Mouse (Mus musculus) midbrain, embryonic 16.5 days (tissue): ENCODE measurements around the gene Uty. TPM values are rescaled to one million over a fixed set of nuclear protein-coding genes. Genes with fewer than 3 reads are reported as not detected.

Experiments used
- ATAC-seq: fragments of 200-750 bp; cut with Nextera tagmentation; 2 replicates; pipeline ENCODE4 v1.8.0; 2017; ENCODE audit warnings: moderate TSS enrichment
- H3K27ac ChIP-seq: fragments of 300-500 bp; sonication (generic); 2 replicates; pipeline ENCODE4 v1.5.1; 2014; ENCODE audit warnings: mild to moderate bottlenecking, low read length, mixed read lengths
- H3K27me3 ChIP-seq: fragments of 300-500 bp; sonication (generic); 2 replicates; pipeline ENCODE4 v1.6.1; 2014; ENCODE audit warnings: low read depth, low read length, mixed read lengths; ENCODE audit not compliant: control insufficient read depth, insufficient read depth
- H3K36me3 ChIP-seq: fragments of 300-500 bp; sonication (generic); 2 replicates; pipeline ENCODE4 v1.6.1; 2014; ENCODE audit warnings: mild to moderate bottlenecking, low read length, moderate library complexity, mixed read lengths; ENCODE audit not compliant: control insufficient read depth, insufficient read depth
- H3K4me1 ChIP-seq: fragments of 300-500 bp; sonication (generic); 2 replicates; pipeline ENCODE4 v1.6.1; 2014; ENCODE audit warnings: mild to moderate bottlenecking, low read length, mixed read lengths; ENCODE audit not compliant: control insufficient read depth, insufficient read depth
- H3K4me2 ChIP-seq: fragments of 300-500 bp; sonication (generic); 2 replicates; pipeline ENCODE4 v1.6.1; 2014; ENCODE audit warnings: mild to moderate bottlenecking, low read length, mixed read lengths
- H3K4me3 ChIP-seq: fragments of 300-500 bp; sonication (generic); 2 replicates; pipeline ENCODE4 v1.5.1; 2014; ENCODE audit warnings: low read depth, mild to moderate bottlenecking, low read length, moderate library complexity, mixed read lengths
- H3K9ac ChIP-seq: fragments of 300-500 bp; sonication (generic); 2 replicates; pipeline ENCODE4 v1.6.1; 2014; ENCODE audit warnings: low read depth, low read length, mixed read lengths
- H3K9me3 ChIP-seq: fragments of 300-500 bp; sonication (generic); replicated peaks from 2 replicates; pipeline ENCODE4 v1.6.1; 2014; ENCODE audit warnings: mild to moderate bottlenecking, low read length, mixed read lengths; ENCODE audit not compliant: control insufficient read depth, poor library complexity, severe bottlenecking
- WGBS: fragments of 180-500 bp; shearing (Covaris S2); extraction: QIAGEN DNeasy Blood & Tissue Kit; methylation state at CpG from one replicate; pipeline ENCODE4 v1.1.7; 2014; 5-methylcytosine and 5-hydroxymethylcytosine counted together
- polyA plus RNA-seq: library from polyadenylated mRNA; unstranded; fragments of >200 nt; fragmentation: Nextera tagmentation; extraction: Ambion mirVana; gene quantifications from 2 replicates; pipeline ENCODE4 v1.2.1, GENCODE M21; 2015

The Uty gene
- polyA plus RNA-seq, 1 experiment from 2014 or later = 5.9 TPM

DNA sequence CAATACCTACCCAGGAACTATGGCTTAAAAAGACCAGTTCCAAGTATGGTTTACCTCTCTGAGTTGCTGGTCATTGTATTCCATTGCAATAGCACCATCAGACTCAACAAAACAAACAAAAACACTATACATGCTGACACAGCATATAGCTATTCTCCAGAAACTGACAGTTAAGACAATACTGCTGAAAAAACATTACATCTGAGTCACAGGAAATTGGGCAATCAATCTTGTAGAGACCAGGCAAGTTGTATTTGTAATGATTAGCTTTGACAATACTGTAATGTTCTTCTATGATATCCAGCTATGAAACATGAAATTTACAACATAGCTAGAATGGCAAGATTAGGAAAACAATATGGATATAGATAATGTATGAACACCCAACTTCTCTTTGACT lies 82.5 kb downstream of the Uty start:
- Histone ChIP-seq H3K4me1 (no peaks in the 10 kb centered on the region), H3K9ac (no peak overlapping the region), H3K9me3 (no peaks in the 10 kb centered on the region), H3K4me3 (no peak overlapping the region), H3K36me3 (no peaks in the 10 kb centered on the region), H3K27ac (no peak overlapping the region), H3K4me2 (no peak overlapping the region), H3K27me3 (no peaks in the 10 kb centered on the region)
- no peak for ATAC-seq

DNA sequence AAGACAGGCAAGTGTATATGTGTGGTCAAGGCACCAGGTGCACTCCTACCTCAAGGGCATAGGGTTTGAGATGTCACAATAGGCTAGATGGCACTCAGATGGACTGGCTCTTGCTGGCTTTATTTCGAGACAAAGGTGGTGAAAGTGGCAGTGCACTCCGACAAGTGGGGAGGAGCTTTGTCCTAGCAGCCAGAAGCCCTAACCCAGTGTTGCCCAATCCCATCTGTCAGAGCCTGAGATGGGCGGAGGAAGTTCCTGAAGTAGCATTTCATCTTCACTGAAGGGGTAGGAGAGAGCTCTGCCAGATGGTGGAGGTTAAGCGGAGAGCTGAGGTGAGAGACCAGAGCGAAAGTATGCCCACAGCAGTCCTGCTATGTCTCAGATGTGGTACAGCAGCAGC lies 129.4 kb downstream of the Uty start:
- Histone ChIP-seq H3K4me2 (no peak overlapping the region), H3K27me3 (no peaks in the 10 kb centered on the region), H3K27ac (no peak overlapping the region), H3K4me1 (no peaks in the 10 kb centered on the region), H3K9me3 (no peaks in the 10 kb centered on the region), H3K9ac (no peak overlapping the region), H3K4me3 (no peak overlapping the region), H3K36me3 (no peaks in the 10 kb centered on the region)
- 79% methylated on average over 5 of the region's 5 CpGs for WGBS
- ATAC-seq = no peak

DNA sequence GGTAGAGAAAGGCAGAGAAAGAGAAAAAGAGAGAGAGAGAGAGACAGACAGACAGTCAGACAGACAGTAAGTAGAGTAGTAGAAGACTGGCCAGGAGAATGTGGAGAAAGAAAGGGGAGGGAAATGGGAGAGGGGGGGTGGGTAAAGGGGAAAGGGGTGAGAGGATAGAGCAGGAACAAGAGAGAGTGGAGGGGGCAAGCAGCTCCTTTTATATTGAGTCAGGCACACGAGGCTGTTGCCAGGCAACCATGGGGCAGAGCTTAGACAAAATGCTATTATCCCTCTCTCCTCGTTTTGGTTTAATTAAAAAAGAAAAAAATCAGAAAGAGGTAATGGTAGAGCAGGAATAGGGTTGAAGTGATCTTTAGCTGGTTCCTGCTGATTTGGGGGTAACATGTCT lies 131.5 kb downstream of the Uty start:
- H3K27ac ChIP-seq = no peak overlapping the region
- H3K4me3 ChIP-seq = no peak overlapping the region
- H3K4me1 ChIP-seq = no peaks in the 10 kb centered on the region
- ATAC-seq = no peak
- 6% methylated on average over 2 of the region's 2 CpGs for WGBS
- H3K9me3 ChIP-seq = no peaks in the 10 kb centered on the region
- no peak overlapping the region for H3K9ac ChIP-seq
- H3K4me2 ChIP-seq = no peak overlapping the region
- no peaks in the 10 kb centered on the region for H3K27me3 ChIP-seq
- H3K36me3 ChIP-seq = no peaks in the 10 kb centered on the region

Other genes starting within 250 kb of the Uty start
- 30.8 and 59.8 TPM in 2 replicates for gene Eif2s3y, start 235.2 kb downstream of the Uty start, polyA plus RNA-seq
- gene Ddx3y, start 40.9 kb upstream of the Uty start, polyA plus RNA-seq = 15.6 and 21.6 TPM in 2 replicates
- not detected in 2 replicates for gene Usp9y, start 214.0 kb upstream of the Uty start, polyA plus RNA-seq